Mouse (Mus musculus) brown adipose tissue, adult 24 weeks (tissue): ENCODE data around the gene Cherp. TPM values are rescaled to one million over a fixed set of nuclear protein-coding genes. Genes with fewer than 3 reads are reported as not detected.

ENCODE experiments used
- polyA plus RNA-seq: library from polyadenylated mRNA; stranded (reverse); fragments of >200 nt; gene quantifications from 2 replicates; pipeline ENCODE4 v1.2.4, GENCODE M21; 2012; ENCODE audit not compliant: missing spikeins, insufficient read depth, insufficient read length

Gene Cherp
- polyA plus RNA-seq, 1 experiment = 12.8 TPM

Other genes starting within 250 kb of the Cherp start
- gene Ap1m1, start 235.2 kb downstream of the Cherp start, polyA plus RNA-seq = 35.6 and 49.6 TPM in 2 replicates
- gene Gm10282, start 170.0 kb downstream of the Cherp start, polyA plus RNA-seq = not detected in 2 replicates
- 30.6 and 88.0 TPM in 2 replicates for gene Klf2, start 156.2 kb downstream of the Cherp start, polyA plus RNA-seq
- gene Eps15l1, start 53.8 kb downstream of the Cherp start, polyA plus RNA-seq = 18.0 and 21.1 TPM in 2 replicates
- gene Calr3, start 31.4 kb downstream of the Cherp start, polyA plus RNA-seq = 13.0 and 13.1 TPM in 2 replicates
- gene 1700030K09Rik, start 31.3 kb downstream of the Cherp start, polyA plus RNA-seq = 3.1 and 4.9 TPM in 2 replicates
- gene Slc35e1, start 17.4 kb upstream of the Cherp start, polyA plus RNA-seq = 15.0 and 15.8 TPM in 2 replicates
- gene Med26, start 73.0 kb upstream of the Cherp start, polyA plus RNA-seq = 3.3 TPM in 2 replicates
- 92.7 and 120 TPM in 2 replicates for gene Smim7, start 95.9 kb upstream of the Cherp start, polyA plus RNA-seq
- 15.0 and 25.4 TPM in 2 replicates for gene Tmem38a, start 96.8 kb upstream of the Cherp start, polyA plus RNA-seq
- gene Nwd1, start 171.5 kb upstream of the Cherp start, polyA plus RNA-seq = not detected in 2 replicates
- 71.7 and 88.8 TPM in 2 replicates for gene Sin3b, start 248.1 kb upstream of the Cherp start, polyA plus RNA-seq